Mouse (Mus musculus) liver, embryonic 14.5 days (tissue): ENCODE data around the gene Adamtsl3. TPM values are rescaled to one million over a fixed set of nuclear protein-coding genes. Genes with fewer than 3 reads are reported as not detected.

Source experiments
- ATAC-seq: fragments of 200-750 bp; cut with Nextera tagmentation; 2 replicates; pipeline ENCODE4 v1.8.0; 2017; ENCODE audit warnings: moderate number of reproducible peaks, mild to moderate bottlenecking, moderate library complexity; ENCODE audit not compliant: insufficient read depth
- DNase-seq, 3 experiments: peaks; one replicate each; pipeline ENCODE4 v3.0.0-alpha.2; 2012 to 2013; ENCODE audit warnings: low read depth in 3 of 3, low spot score in 3 of 3
- H3K27ac ChIP-seq: fragments of 300-500 bp; sonication (generic); 2 replicates; pipeline ENCODE4 v1.5.1; 2014; ENCODE audit warnings: moderate library complexity, mild to moderate bottlenecking, control low read depth, inconsistent platforms
- H3K27me3 ChIP-seq: fragments of 300-500 bp; sonication (generic); 2 replicates; pipeline ENCODE4 v1.6.1; 2014; ENCODE audit warnings: mild to moderate bottlenecking, low read length, moderate library complexity; ENCODE audit not compliant: control insufficient read depth, insufficient read depth
- H3K36me3 ChIP-seq: fragments of 300-500 bp; sonication (generic); replicated peaks from 2 replicates; pipeline ENCODE4 v1.6.1; 2014; ENCODE audit warnings: low read depth; ENCODE audit not compliant: control insufficient read depth, insufficient read depth
- H3K4me1 ChIP-seq, 2 experiments: fragments of 200-500 bp in 1 of 2; fragments of 300-500 bp in 1 of 2; sonication (generic) in 1 of 2; replicated peaks; 2 replicates each; pipeline ENCODE4 v1.6.1; 2012 to 2014; ENCODE audit warnings: antibody characterized with exemption in 1 of 2, inconsistent platforms in 1 of 2, low read length in 1 of 2; ENCODE audit not compliant: control insufficient read depth in 2 of 2, insufficient read depth in 2 of 2
- H3K4me2 ChIP-seq: fragments of 300-500 bp; sonication (generic); 2 replicates; pipeline ENCODE4 v1.6.1; 2014; ENCODE audit warnings: low read depth, mild to moderate bottlenecking, control low read depth, moderate library complexity
- H3K4me3 ChIP-seq, 2 experiments: fragments of 200-500 bp in 1 of 2; fragments of 300-500 bp in 1 of 2; sonication (generic) in 1 of 2; 2 replicates each; pipeline ENCODE4 v1.5.1; 2012 to 2014; ENCODE audit warnings: low read depth in 2 of 2, low read length in 2 of 2, mild to moderate bottlenecking in 2 of 2, control low read depth in 1 of 2, inconsistent platforms in 1 of 2, moderate library complexity in 1 of 2; ENCODE audit not compliant: insufficient read depth in 1 of 2
- H3K9ac ChIP-seq: fragments of 300-500 bp; sonication (generic); replicated peaks from 2 replicates; pipeline ENCODE4 v1.6.1; 2014; ENCODE audit warnings: mild to moderate bottlenecking, control low read depth, moderate library complexity
- H3K9me3 ChIP-seq: fragments of 300-500 bp; sonication (generic); 2 replicates; pipeline ENCODE4 v1.6.1; 2016; ENCODE audit warnings: low read length, mixed read lengths; ENCODE audit not compliant: control insufficient read depth
- CTCF ChIP-seq: IDR thresholded peaks from 2 replicates; pipeline ENCODE4 v1.5.1; 2016; ENCODE audit warnings: antibody characterized with exemption, low read depth, control low read depth
- EP300 ChIP-seq: IDR thresholded peaks from 2 replicates; pipeline ENCODE4 v1.6.1; 2016; ENCODE audit warnings: antibody characterized with exemption, low read depth
- WGBS: fragments of 180-500 bp; shearing (Covaris S2); extraction: QIAGEN DNeasy Blood & Tissue Kit; methylation state at CpG from one replicate; pipeline ENCODE4 v1.1.7; 2014; ENCODE audit not compliant: insufficient replicate concordance; 5-methylcytosine and 5-hydroxymethylcytosine counted together
- polyA plus RNA-seq, 2 experiments: library from polyadenylated mRNA; depleted of rRNA in 1 of 2; stranded (reverse) in 1 of 2; unstranded in 1 of 2; fragments of >200 nt; fragmentation: Nextera tagmentation in 1 of 2; extraction: Ambion mirVana in 1 of 2; gene quantifications; 2 replicates each; pipeline versions ENCODE4 v1.2.1 to v1.2.3; 2012 to 2014

Adamtsl3 gene
- polyA plus RNA-seq, 2 experiments = 0.06 TPM; not detected in 1

DNA sequence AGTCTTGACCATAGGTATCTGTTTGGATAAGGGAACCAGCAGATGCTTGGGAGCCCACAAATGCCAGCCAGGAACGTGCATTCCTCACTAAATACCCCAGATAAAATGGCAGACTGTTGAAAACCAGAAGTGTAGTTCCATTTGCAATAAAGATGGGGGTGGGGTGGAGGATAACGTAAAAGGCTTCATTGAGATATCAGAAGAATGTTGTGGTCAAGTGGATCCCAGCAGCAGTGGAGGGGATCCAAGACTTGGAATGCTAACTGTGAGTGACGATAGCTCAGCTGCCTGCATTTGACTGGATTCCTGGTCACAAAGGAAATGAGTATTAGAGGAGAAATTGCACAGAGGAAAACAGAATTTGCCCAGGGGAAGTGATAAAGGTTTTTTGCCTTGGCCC, 87.1 kb downstream of the Adamtsl3 start:
- Histone ChIP-seq H3K4me2 (no peak overlapping the region), H3K9ac (no peak overlapping the region), H3K27me3 (no peaks in the 10 kb centered on the region), H3K9me3 (no peaks in the 10 kb centered on the region), H3K4me1 (no peaks in the 10 kb centered on the region), H3K27ac (no peak overlapping the region), H3K36me3 (no peaks in the 10 kb centered on the region), H3K4me3 (no peak overlapping the region)
- no peak for TF ChIP-seq EP300
- no peak for TF ChIP-seq CTCF
- 45% methylated on average over 3 of the region's 3 CpGs for WGBS
- no peak for DNase-seq
- ATAC-seq = no peak

DNA sequence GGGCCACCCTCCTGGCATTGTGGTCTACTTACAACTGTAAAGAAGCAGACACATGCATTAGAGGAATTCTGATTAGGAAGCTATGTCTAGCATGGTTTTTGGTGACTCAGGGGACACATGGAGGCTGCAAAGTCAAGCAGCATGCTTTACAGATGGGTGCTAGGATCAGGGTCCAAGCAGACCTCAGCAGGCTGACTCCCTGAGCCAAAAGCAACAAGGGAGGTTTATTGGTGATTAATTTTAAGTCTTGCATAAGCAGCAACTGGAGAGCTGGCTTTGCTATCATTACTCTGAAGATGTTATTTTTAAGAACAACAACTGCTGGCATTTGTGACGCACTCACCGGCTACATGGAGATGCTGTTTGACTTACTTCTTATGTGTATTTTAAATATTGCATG, 88.1 kb downstream of the Adamtsl3 start:
- WGBS = 66% methylated on average over 2 of the region's 2 CpGs
- no peaks in the 10 kb centered on the region for H3K9me3 ChIP-seq
- H3K4me2 ChIP-seq = no peak overlapping the region
- H3K27me3 ChIP-seq = no peaks in the 10 kb centered on the region
- no peaks in the 10 kb centered on the region for H3K36me3 ChIP-seq
- no peaks in the 10 kb centered on the region for H3K4me1 ChIP-seq
- no peak for ATAC-seq
- TF ChIP-seq CTCF (no peak), EP300 (no peak)
- no peak overlapping the region for H3K9ac ChIP-seq
- no peak overlapping the region for H3K27ac ChIP-seq
- no peak for DNase-seq
- no peak overlapping the region for H3K4me3 ChIP-seq

DNA sequence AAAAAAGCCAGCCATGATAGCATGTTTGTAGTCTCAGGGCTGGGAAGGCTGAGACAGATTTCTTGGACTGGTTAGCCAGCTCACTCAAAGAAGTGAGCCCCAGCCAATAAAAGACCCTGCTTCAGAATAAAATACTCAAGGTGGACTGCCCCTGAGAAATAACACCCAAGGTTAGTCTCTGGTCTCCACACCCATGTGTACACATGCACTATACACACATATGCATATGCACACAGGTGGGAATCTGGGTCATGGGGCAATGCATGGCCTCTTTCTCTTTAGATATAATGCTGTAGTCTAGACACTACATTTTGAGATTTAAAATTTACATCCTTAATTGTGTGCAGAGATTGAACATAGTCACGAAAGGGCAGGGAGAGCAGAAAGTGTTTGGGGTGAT, 88.8 kb downstream of the Adamtsl3 start:
- no peaks in the 10 kb centered on the region for H3K27me3 ChIP-seq
- H3K4me3 ChIP-seq = no peak overlapping the region
- WGBS = 57% methylated on average over 1 of the region's 1 CpGs
- no peak overlapping the region for H3K4me2 ChIP-seq
- DNase-seq = no peak
- no peaks in the 10 kb centered on the region for H3K9me3 ChIP-seq
- no peak for ATAC-seq
- no peaks in the 10 kb centered on the region for H3K36me3 ChIP-seq
- no peak overlapping the region for H3K9ac ChIP-seq
- TF ChIP-seq CTCF = no peak
- TF ChIP-seq EP300 = no peak
- no peaks in the 10 kb centered on the region for H3K4me1 ChIP-seq
- H3K27ac ChIP-seq = no peak overlapping the region

DNA sequence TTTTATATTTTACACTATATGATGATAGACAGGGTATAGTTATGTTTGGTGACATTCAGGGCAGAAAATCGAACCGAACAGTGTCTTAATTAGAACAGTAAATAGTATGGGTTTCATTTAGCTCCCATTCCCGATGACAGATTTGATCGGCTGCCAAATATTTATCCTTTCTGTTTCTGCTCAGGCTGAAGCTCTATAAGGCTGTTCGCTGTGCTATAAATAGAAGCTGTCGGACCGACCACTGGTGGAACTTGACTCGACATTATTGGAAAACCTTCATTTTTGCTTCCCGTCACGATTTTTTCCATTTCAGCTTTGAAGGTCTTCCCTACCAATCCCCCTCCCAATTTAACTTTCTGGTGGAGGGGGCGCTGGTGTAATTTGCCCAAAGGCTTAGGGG, 89.9 kb downstream of the Adamtsl3 start:
- no peak overlapping the region for H3K4me3 ChIP-seq
- WGBS = 65% methylated on average over 11 of the region's 11 CpGs
- H3K4me2 ChIP-seq = no peak overlapping the region

DNA sequence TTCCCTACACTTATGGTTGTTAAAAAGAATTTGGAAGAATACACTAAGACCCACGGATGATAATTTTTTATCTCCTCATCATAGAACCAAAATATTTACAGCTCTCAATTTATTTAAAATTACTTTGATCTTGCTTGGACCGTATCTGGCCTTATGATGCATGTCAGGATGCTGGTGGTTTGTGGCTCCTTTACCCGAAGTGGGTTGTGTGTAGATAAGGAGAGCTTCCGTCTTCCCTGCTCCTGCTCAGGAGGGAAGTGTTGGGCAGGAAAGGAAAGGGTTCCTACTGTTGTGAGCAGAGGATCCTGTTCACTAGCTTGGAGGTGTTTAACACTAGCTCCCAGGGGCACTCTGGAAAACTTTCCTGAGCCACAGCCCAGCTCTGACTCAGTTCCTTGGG, 94.0 kb downstream of the Adamtsl3 start:
- H3K36me3 ChIP-seq = no peaks in the 10 kb centered on the region
- no peaks in the 10 kb centered on the region for H3K4me1 ChIP-seq
- no peaks in the 10 kb centered on the region for H3K27me3 ChIP-seq
- H3K4me3 ChIP-seq = no peak overlapping the region
- H3K27ac ChIP-seq = no peak overlapping the region
- 10% methylated on average over 4 of the region's 4 CpGs for WGBS
- no peak for ATAC-seq
- DNase-seq = no peak
- H3K4me2 ChIP-seq = no peak overlapping the region
- H3K9ac ChIP-seq = no peak overlapping the region
- no peak for TF ChIP-seq CTCF
- no peak for TF ChIP-seq EP300
- no peaks in the 10 kb centered on the region for H3K9me3 ChIP-seq

More for the DNA sequence above, 89.9 kb downstream of the Adamtsl3 start:
- Histone ChIP-seq H3K36me3 (no peaks in the 10 kb centered on the region), H3K9me3 (no peaks in the 10 kb centered on the region), H3K27ac (no peak overlapping the region), H3K27me3 (no peaks in the 10 kb centered on the region), H3K9ac (no peak overlapping the region), H3K4me1 (no peaks in the 10 kb centered on the region)
- TF ChIP-seq EP300 (no peak), CTCF (no peak)
- ATAC-seq (no peak), DNase-seq (no peak)
